Mouse (Mus musculus): Measurements from ENCODE around the gene Fzd2.

DNA sequence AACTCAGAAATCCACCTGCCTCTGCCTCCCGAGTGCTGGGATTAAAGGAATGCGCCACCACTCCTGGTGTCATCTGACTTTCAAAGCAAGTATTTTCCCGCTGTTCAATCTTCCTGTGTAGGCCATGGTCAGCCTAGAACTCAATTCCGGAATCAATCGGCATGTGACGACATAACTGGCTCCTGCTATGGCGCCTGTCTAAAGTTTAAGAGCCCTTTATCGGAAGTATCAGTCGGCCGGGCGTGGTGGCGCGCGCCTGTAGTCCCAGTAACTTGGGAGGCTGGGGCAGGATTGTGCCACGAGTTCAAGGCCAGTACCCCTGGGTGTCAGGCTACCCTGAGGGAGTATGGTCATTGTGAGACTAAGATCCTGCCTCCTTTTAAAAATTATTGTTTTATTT lies 36.5 kb upstream of the Fzd2 start:
- TF ChIP-seq CTCF (IDR thresholded peaks at IDR 0.05) (no peak), EP300 (IDR thresholded peaks at IDR 0.05; ENCODE audit: insufficient read depth, low read depth, low read length) (no peak), POLR2A (IDR thresholded peaks at IDR 0.05; ENCODE audit: insufficient read depth, low read depth, low read length) (no peak)
